Mouse (Mus musculus) E14TG2a.4 (cell line): ENCODE measurements around the gene Morn4.

Experiments used
- CTCF ChIP-seq: conservative IDR thresholded peaks from 2 replicates; pipeline ENCODE4 v1.5.1; 2014; ENCODE audit warnings: low read length
- NANOG ChIP-seq: IDR thresholded peaks from 2 replicates; pipeline ENCODE4 v1.6.1; 2014; ENCODE audit warnings: borderline replicate concordance, low read length, mixed read lengths
- POU5F1 ChIP-seq: IDR thresholded peaks from 2 replicates; pipeline ENCODE4 v1.6.1; 2014; ENCODE audit warnings: low read length, borderline replicate concordance

- TF ChIP-seq CTCF (no peak), POU5F1 (no peak), NANOG (no peak)
These were observed 42.2 kb downstream of the Morn4 start for GRCm38 (mm10) chr19:42043988-42044387.
